Mouse (Mus musculus): ENCODE data around the gene Abca5. TPM values are rescaled to one million over a fixed set of nuclear protein-coding genes. Genes with fewer than 3 reads are reported as not detected.
"Not testable (repeated sequence)": the region's sequence is repeated elsewhere in the genome, so short reads cannot be mapped to it uniquely, and the experiment has no call there.

Abca5 gene
- total RNA-seq (2021) = 10 to 100 TPM; 30.0 to 31.9 TPM
- long read RNA-seq, full-length matches to known transcripts = 2 of 5 reads
- long read RNA-seq, partial matches to known transcripts = 2 of 5 reads
- long read RNA-seq, other reads (novel, unspliced or antisense) = 1 of 5 reads

DNA sequence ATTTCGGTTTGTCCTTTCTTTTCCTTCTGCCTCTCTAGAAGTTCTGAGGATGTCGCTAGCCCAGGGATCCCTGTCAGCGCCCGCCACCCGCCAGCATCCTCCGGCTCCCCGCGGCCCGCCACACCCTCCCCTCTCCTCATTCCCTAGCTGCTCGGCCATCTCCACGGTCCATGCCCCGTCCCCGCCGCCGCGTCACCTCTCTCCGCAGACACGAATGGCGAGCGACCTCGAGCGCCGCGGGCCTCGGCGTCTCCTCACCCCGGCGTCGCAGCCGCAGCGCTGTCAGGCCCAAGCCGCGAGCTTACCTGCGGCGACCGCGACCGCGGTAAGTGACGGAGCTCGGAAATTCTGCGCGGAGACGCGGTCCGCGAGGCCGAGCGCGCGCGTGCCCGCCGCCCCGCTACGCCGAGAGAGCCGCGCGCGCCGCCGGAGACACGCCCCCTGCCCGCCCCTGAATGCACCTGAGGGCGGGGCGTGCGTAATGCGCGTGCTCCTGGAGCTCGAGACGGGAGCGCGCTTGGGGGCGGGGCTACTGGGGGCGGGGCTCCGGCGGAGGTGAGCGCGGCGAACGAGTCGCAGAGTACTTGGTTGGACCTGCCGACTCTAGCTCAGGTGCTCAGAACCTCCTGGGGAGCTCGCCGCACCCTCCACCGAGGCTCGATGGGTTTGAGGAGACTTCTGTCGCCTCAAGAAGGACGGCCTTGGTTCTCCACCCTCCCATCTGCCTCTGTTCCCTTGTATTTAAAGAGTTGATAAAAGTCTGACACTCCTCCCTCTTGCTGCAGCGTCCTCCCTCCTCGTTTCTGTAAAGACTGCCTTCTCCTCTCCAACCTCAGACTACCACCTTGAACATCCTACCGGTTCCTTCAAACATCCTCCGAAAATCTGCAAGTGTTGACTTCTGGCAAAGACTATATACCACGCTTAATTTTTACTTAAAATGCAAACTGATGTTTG, at the start of gene Abca5:
TSS of gene Abca5 (minus strand) at position 428 of the 957 bp plus-strand sequence.
- DNase-seq (ENCODE audit: low spot score in 2 of 2) = peak; percentile 79 to 91

DNA sequence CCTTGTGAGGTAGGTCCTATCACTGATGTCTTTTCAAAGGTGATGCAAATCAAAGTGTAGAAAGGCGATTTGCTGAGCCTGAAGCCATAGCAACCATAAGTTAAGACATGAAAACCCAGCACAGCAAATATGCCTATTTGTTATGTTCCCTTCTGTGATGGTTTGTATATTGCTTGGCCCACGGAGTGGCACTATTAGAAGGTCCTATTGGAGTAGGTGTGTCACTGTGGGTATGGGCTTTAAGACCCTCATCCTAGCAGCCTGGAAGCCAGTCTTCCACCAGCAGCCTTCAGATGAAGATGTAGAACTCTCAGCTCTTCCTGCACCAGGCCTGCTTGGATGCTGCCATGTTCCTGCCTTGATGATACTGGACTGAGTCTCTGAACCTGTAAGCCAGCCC, 48.0 kb upstream of the Abca5 start:
- DNase-seq (ENCODE audit: low spot score in 2 of 2) = no peak

DNA sequence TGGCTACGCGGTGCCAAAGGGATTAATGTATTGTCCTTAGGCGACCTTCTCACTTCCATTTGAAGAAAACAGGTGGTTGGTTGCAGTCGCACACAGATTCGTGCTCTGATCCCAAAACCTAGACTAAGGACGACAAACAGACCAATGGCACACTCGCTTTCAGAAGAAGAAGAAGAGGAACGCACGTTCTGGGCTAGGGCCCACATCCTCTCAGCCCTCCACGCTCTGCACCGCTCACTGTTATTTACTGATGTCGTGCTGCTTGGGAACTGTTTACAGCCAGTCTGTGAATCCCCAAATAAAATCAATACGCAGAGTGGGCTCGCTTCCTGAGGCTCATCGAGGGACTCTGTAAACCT, 42.8 kb upstream of the Abca5 start:
- no peak for DNase-seq (ENCODE audit: low spot score in 2 of 2)

DNA sequence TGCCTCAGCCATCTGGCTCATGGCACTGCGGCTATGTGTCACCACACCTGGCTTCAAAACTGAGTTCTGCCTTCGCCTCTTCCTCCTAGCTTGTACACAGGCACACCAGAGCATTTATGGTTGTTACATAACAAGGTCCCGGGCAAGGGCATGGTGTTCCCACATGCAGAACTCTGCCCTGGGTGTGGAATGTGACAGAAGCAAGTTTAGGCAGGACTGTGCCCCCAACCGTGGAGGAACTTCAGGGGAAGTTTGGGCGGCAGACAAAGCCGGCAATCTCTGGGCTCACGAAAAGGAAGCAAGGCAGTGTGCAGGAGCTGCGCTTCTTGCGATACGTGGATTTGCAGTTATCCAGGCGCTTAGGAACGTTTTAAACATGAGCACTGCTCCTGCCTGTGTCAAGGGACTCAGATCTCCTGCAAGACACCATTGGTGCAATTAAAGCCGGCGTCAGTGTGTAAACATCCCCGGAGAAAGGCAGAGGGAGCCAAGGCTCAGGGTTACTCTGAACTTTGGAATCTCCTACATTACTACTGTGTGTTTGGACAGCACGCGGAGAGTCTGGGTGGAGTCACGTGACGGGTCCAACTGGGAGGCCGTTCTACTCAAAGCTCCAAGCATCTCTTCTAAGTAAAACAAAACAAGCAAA, 42.3 kb upstream of the Abca5 start:
- DNase-seq (ENCODE audit: low spot score in 2 of 2) = peak; percentile 29 to 54

GRCm38 (mm10) chr11:110374036-110374435, 36.5 kb upstream of the Abca5 start:
- DNase-seq (ENCODE audit: low spot score in 2 of 2) = peak in 1 of 2 experiments; percentile 20

GRCm38 (mm10) chr11:110372266-110372954, 34.9 kb upstream of the Abca5 start:
- no peak for DNase-seq (ENCODE audit: low spot score in 2 of 2)

- DNase-seq (ENCODE audit: low spot score in 2 of 2) = no peak
Measured at GRCm38 (mm10) chr11:110371827-110372226, 34.3 kb upstream of the Abca5 start.

DNA sequence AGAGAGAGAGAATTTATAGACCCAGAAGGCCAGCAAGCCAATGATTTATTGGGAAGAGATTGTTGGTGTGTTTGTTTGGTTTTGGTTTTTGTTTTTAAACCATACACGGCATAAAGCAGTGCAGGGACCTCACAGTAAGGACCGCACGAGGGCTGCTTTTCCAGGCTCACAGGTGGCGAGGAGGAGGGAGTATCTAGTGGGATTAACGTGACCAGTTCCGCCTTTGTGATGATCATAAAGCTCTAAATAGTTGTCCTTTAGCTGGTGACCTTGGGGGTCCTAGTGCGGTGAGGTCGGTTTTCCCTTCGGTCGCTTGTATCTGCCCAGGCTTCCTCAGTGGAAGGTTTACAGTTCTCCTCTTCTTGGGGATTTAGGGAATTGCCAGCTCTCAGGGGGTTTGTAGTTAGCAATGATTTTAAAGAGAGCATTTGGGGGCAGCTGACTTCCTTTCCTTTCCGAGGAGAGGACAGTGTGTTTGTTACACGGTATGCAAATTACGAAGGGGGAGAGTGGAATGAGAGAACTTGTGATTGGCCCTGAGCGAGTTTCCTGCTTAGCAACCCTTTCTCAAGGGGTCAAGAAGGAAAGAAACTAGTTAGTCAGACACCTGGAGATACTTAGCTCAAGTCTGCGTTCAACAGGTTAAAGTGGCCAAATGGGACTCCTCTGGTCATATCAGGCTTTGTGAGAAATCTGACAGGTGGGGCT, 31.9 kb upstream of the Abca5 start:
- no peak for DNase-seq (ENCODE audit: low spot score in 2 of 2)

GRCm38 (mm10) chr11:110367638-110368037, 30.1 kb upstream of the Abca5 start:
- DNase-seq (ENCODE audit: low spot score in 2 of 2) = no peak

DNA sequence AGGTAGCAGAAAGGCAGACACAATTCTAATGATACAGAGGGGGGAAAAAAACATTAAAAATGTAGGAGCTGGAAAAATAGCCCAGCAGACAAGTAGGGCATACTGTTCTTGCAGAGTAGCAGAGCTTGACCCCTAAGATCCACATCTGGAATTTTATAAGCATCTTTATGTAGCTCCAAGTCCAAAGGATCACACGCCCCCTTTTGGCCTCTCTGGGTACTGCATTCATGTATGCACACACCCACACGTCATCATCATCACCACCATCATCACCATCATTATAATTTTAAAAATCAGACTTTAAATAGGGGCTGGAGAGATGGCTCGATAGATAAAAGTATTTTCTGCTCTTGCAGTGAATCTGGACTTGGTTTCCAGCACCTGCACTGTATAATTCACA, 29.4 kb upstream of the Abca5 start:
- no peak for DNase-seq (ENCODE audit: low spot score in 2 of 2)

DNA sequence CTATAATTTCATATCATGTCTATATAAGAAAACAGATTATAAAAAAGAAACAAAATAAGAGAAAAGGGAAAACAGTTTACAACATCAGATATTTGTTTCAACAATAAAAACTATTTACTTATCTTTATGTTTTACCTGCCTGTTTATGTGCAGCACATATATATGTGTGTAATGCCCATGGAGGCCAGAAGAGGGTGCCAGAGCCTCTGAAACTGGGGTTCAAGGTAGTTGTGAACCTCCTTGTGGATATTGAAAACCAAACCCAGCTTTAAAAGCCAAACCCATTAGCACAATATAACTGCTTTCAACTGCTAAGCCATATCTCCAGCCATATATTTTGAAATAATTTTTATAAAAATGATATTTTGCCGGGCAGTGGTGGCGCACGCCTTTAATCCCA, 27.5 kb upstream of the Abca5 start:
- DNase-seq (ENCODE audit: low spot score in 2 of 2) = peak; percentile 39 to 44

- DNase-seq (ENCODE audit: low spot score in 2 of 2) = peak; percentile 30 to 55
Measured at GRCm38 (mm10) chr11:110357756-110358551, 20.4 kb upstream of the Abca5 start.

DNA sequence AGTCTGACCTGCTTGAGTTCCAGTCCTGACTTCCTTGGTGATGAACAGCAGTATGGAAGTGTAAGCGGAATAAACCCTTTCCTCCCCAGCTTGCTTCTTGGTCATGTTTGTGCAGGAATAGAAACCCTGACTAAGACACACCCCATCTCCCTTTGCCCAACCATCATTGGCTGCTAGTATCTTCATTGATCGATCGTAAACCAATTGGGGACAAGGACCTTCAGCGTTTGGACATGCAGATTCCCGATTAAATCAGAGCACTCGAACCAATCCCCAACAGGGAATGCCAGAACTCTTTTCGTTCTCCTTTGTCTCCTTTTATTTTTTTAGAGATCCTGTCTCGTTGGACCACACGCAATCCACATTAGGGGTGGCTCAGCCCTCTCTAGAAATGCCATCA, 17.6 kb upstream of the Abca5 start:
- DNase-seq (ENCODE audit: low spot score in 2 of 2) = not testable (repeated sequence)

- no peak for DNase-seq (ENCODE audit: low spot score in 2 of 2)
Measured at GRCm38 (mm10) chr11:110354261-110354660, 16.7 kb upstream of the Abca5 start.

- DNase-seq (ENCODE audit: low spot score in 2 of 2) = no peak
Measured at GRCm38 (mm10) chr11:110348170-110348569, 10.7 kb upstream of the Abca5 start.

DNA sequence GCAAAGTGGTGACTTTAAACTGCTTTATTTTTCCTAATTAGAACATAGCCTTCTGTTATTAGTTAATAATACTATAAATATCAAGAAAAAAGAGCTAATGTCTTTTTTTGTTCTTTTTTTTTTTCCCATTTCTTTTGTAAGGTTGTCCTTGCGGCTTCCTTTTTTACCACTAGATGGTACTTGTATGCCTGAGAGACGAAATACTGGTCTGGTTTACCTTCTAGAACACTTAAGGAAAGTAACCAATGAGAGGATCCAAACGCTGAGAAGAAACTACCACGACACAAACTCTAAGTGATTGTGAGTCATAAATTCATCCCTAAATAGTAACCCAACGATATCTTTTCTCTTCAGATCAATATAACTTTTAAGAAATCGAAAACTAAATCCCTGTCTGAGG, 10.3 kb upstream of the Abca5 start:
- no peak for DNase-seq (ENCODE audit: low spot score in 2 of 2)

GRCm38 (mm10) chr11:110336814-110337288, 665 bp downstream of the Abca5 start:
- no peak for DNase-seq (ENCODE audit: low spot score in 2 of 2)

DNA sequence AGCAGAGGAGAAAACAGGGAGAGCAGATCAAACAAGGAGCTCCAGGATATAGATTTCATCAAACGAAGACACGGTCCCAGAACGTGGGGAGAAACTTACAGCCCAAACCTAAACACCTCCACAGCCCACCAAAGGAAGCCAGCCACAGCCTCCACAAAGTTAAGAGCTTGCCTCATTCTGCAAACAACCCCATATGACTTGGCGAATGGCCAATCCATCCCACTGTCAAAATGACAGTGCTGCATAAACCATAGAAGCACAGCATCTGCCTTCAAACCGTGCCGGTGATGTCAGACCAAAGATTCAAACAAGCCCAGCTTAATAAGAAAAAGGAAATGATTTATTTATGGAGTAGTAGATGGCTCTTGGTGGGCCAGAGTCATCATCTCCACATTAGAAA, 7.4 kb downstream of the Abca5 start:
- peak; percentile 27 to 29 for DNase-seq (ENCODE audit: low spot score in 2 of 2)

DNA sequence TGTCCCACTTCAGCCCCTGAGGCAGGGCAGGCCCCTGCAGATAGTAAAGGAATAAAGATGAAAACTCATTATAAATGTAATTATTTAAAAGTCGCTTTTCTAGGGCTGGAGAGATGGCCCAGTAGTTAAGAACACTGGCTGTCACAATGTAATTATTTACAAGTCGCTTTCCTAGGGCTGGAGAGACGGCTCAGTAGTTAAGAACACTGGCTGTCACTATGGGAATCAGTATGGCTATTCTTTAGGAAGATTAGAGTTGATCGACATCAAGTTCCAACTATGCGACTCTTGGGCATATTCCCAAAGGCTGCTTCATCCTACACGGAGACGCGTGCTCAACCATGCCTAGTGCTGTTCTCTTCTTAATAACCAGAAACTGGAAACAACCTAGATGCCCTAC, 15.2 kb downstream of the Abca5 start:
- no peak for DNase-seq (ENCODE audit: low spot score in 2 of 2)

Data from layer of hippocampus, postnatal 10 days (tissue).